Mouse (Mus musculus) brown adipose tissue, adult 24 weeks (tissue): Measurements from ENCODE around the gene Stx11. TPM values are rescaled to one million over a fixed set of nuclear protein-coding genes. Genes with fewer than 3 reads are reported as not detected.

Source experiments
- H3K27ac ChIP-seq: fragments of 200-500 bp; replicated peaks from 2 replicates; pipeline ENCODE4 v1.5.1; 2012; ENCODE audit warnings: low read depth, mild to moderate bottlenecking, low read length
- H3K4me1 ChIP-seq: fragments of 200-500 bp; 2 replicates; pipeline ENCODE4 v1.6.1; 2012; ENCODE audit warnings: low read length, mixed read lengths; ENCODE audit not compliant: control insufficient read depth, insufficient read depth, insufficient read length
- H3K4me3 ChIP-seq: fragments of 200-500 bp; 2 replicates; pipeline ENCODE4 v1.5.1; 2012; ENCODE audit warnings: low read depth, mild to moderate bottlenecking, low read length, moderate library complexity; ENCODE audit not compliant: insufficient read depth
- polyA plus RNA-seq: library from polyadenylated mRNA; stranded (reverse); fragments of >200 nt; gene quantifications from 2 replicates; pipeline ENCODE4 v1.2.4, GENCODE M21; 2012; ENCODE audit not compliant: missing spikeins, insufficient read depth, insufficient read length

Stx11 gene
- polyA plus RNA-seq, 1 experiment = 0.99 TPM

- Histone ChIP-seq H3K4me3 (no peak overlapping the region), H3K4me1 (no peaks in the 10 kb centered on the region), H3K27ac (no peak overlapping the region)
These were observed 32.4 kb downstream of the Stx11 start for GRCm38 (mm10) chr10:12931492-12932400.

GRCm38 (mm10) chr10:12930351-12930905 lies 33.7 kb downstream of the Stx11 start:
- no peak overlapping the region for H3K27ac ChIP-seq
- no peak overlapping the region for H3K4me3 ChIP-seq
- no peaks in the 10 kb centered on the region for H3K4me1 ChIP-seq

- Histone ChIP-seq H3K4me1 (no peaks in the 10 kb centered on the region), H3K27ac (no peak overlapping the region), H3K4me3 (no peak overlapping the region)
These were observed 34.3 kb downstream of the Stx11 start for GRCm38 (mm10) chr10:12929857-12930174.

GRCm38 (mm10) chr10:12929149-12929856 lies 34.8 kb downstream of the Stx11 start:
- Histone ChIP-seq H3K27ac (no peak overlapping the region), H3K4me1 (no peaks in the 10 kb centered on the region), H3K4me3 (no peak overlapping the region)

- Histone ChIP-seq H3K4me1 (no peaks in the 10 kb centered on the region), H3K4me3 (no peak overlapping the region), H3K27ac (no peak overlapping the region)
These were observed 35.9 kb downstream of the Stx11 start for GRCm38 (mm10) chr10:12928193-12928592.

GRCm38 (mm10) chr10:12922574-12923353 lies 41.3 kb downstream of the Stx11 start:
- Histone ChIP-seq H3K27ac (peak overlapping the region; percentile 14; the same call in 1 of the 2 replicates), H3K4me3 (peak overlapping the region; percentile 78), H3K4me1 (no peaks in the 10 kb centered on the region)

GRCm38 (mm10) chr10:12922077-12922573 lies 42.0 kb downstream of the Stx11 start:
- no peak overlapping the region for H3K27ac ChIP-seq
- H3K4me1 ChIP-seq = no peaks in the 10 kb centered on the region
- peak overlapping the region; percentile 78 for H3K4me3 ChIP-seq

- H3K27ac ChIP-seq = 0 out of 2 replicates have a peak overlapping the region, but pooled peaks have one; percentile 8
- no peaks in the 10 kb centered on the region for H3K4me1 ChIP-seq
- peak overlapping the region; percentile 78 for H3K4me3 ChIP-seq
These were observed 42.5 kb downstream of the Stx11 start for GRCm38 (mm10) chr10:12921551-12922040.

- Histone ChIP-seq H3K4me1 (no peaks in the 10 kb centered on the region), H3K27ac (no peak overlapping the region), H3K4me3 (no peak overlapping the region)
These were observed 44.8 kb downstream of the Stx11 start for GRCm38 (mm10) chr10:12919287-12919686.

- H3K27ac ChIP-seq = no peak overlapping the region
- H3K4me1 ChIP-seq = no peaks in the 10 kb centered on the region
- H3K4me3 ChIP-seq = no peak overlapping the region
These were observed 46.5 kb downstream of the Stx11 start for GRCm38 (mm10) chr10:12917626-12918025.

GRCm38 (mm10) chr10:12916376-12916775 lies 47.7 kb downstream of the Stx11 start:
- Histone ChIP-seq H3K4me3 (no peak overlapping the region), H3K4me1 (peaks cover 2% of the 10 kb centered on the region; the same call in 1 of the 2 replicates), H3K27ac (no peak overlapping the region)

- peaks cover 2% of the 10 kb centered on the region; the same call in 1 of the 2 replicates for H3K4me1 ChIP-seq
- no peak overlapping the region for H3K4me3 ChIP-seq
- no peak overlapping the region for H3K27ac ChIP-seq
These were observed 48.3 kb downstream of the Stx11 start for GRCm38 (mm10) chr10:12915826-12916225.

- H3K27ac ChIP-seq = no peak overlapping the region
- H3K4me1 ChIP-seq = peaks cover 2% of the 10 kb centered on the region; the same call in 1 of the 2 replicates
- no peak overlapping the region for H3K4me3 ChIP-seq
These were observed 49.9 kb downstream of the Stx11 start for GRCm38 (mm10) chr10:12914203-12914602.

- Histone ChIP-seq H3K4me1 (peaks cover 2% of the 10 kb centered on the region; the same call in 1 of the 2 replicates), H3K27ac (peak overlapping the region; percentile 65), H3K4me3 (peak overlapping the region; percentile 49)
These were observed 52.0 kb downstream of the Stx11 start for GRCm38 (mm10) chr10:12911981-12912530.
